Mouse (Mus musculus): Measurements from ENCODE around the gene Ivns1abp. TPM values are rescaled to one million over a fixed set of nuclear protein-coding genes. Genes with fewer than 3 reads are reported as not detected.

Gene Ivns1abp
- total RNA-seq, 2 experiments from 2014 or later, result 152 to 153 TPM

DNA sequence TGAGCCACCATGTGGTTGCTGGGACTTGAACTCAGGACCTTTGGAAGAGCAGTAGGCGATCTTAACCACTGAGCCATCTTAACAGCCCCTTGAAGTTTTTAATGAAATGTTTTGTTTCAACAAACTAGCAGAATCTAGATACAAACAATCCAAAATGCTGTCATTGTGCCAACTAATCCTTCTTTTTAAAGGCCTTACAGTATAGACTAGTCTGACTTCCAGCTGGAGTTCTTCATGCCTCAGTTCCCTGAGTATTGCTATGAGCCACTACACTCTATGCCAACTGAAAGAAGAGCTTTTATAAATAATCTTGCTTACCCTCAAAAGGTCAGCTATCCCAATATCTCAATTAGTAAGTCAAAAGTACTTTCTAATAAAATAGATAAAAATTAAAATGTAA, 28.5 kb downstream of the Ivns1abp start:
- DNase-seq (ENCODE audit: extremely low spot score in 1 of 2, low spot score in 2 of 2), result no peak
- intact Hi-C loops (cut with DNase I), result no loop called here

DNA sequence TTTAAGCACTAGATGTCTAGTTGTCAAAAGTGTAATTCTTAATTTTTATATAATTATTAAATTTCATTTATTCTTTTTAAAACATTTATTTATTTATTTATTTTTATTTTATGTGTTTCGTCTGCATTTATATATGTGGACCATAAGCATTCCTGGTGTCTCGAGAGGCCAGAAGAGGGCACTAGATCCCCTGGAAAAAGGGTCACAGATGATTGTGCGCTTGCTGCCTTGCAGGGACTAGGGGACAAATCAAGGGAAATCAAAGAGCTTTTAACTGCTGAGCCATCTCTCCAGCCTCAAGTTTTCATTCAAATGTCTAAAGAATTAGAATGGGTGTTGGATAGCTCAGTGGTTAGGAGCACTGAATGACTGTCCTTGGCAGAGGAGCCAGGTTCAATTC, 33.1 kb downstream of the Ivns1abp start:
- DNase-seq (ENCODE audit: extremely low spot score in 1 of 2, low spot score in 2 of 2), result no peak
- intact Hi-C loops (cut with DNase I), result no loop called here

DNA sequence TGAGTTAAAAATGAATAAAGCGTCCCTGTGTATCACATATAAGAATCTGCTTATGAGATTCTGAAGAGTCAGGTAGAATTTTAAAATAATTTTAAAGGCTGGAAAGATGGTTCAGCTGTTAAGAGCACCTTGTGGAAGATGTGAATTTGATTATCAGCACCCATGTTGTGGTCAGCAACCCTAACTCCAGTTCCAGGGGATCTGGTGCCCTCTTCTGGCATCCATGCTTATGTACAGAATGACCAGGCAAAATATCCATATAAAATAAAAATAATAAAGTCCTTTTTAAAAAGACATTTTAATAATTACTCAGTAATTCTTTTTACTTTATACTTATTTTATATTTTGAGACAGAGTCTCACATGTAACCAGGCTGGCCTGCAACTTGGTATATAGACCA, 45.8 kb downstream of the Ivns1abp start:
- intact Hi-C loops (cut with DNase I), result no loop called here
- no peak for DNase-seq (ENCODE audit: extremely low spot score in 1 of 2, low spot score in 2 of 2)

DNA sequence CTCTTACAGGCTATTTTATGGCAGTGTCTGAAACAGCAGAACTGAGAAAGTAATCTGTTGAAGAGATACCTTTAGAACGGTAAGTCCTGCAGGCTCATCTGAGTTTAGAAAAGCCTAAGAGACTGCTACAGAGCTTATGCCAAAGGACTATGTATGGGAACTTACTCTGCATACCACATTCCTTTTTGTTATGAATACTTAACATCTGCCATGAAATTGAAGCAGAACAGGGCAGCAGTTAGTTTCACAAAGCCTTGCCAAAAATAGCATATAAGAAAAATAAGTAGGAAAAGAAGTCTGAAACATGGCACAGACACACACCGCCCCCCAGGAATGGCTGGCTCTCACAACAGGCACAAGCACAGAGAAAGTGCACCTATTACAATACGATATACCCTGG, 65.5 kb downstream of the Ivns1abp start:
- DNase-seq (ENCODE audit: extremely low spot score in 1 of 2, low spot score in 2 of 2), result no peak

More for the DNA sequence above, 65.5 kb downstream of the Ivns1abp start:
- intact Hi-C loops (cut with DNase I), result no loop called here

Other genes starting within 250 kb of the Ivns1abp start
- gene Gm47985, start 161.9 kb upstream of the Ivns1abp start, total RNA-seq (2021), result not detected
- gene Gm8947, start 152.1 kb upstream of the Ivns1abp start, total RNA-seq (2021), result not detected
- not detected for gene Gm47995, start 146.0 kb upstream of the Ivns1abp start, total RNA-seq (2021)
- not detected for gene 3110040M04Rik, start 140.4 kb upstream of the Ivns1abp start, total RNA-seq (2021)
- not detected for gene Gm47996, start 134.3 kb upstream of the Ivns1abp start, total RNA-seq (2021)
- gene Swt1, start 84.0 kb downstream of the Ivns1abp start, total RNA-seq (2021), result 1 to 10 TPM; 7.6 to 9.6 TPM
- 10 to 100 TPM; 22.4 to 24.8 TPM for gene Trmt1l, start 84.1 kb downstream of the Ivns1abp start, total RNA-seq (2021)
- gene Rnf2, start 156.5 kb downstream of the Ivns1abp start, total RNA-seq (2021), result 10 to 100 TPM; 39.8 to 41.9 TPM
- gene Fam129a, start 226.7 kb downstream of the Ivns1abp start, total RNA-seq (2021), result 1 to 10 TPM; 4.8 to 6.1 TPM

All from left cerebral cortex, postnatal 10 days (tissue).